Mouse (Mus musculus) heart, embryonic 10.5 days (tissue): ENCODE measurements around the gene Ptpn1. TPM values are rescaled to one million over a fixed set of nuclear protein-coding genes. Genes with fewer than 3 reads are reported as not detected.

ENCODE experiments used
- DNase-seq: peaks from one replicate; pipeline ENCODE4 v3.0.0-alpha.2; 2017; ENCODE audit warnings: low spot score
- H3K27ac ChIP-seq: fragments of 300-500 bp; sonication (generic); 2 replicates; pipeline ENCODE4 v1.5.1; 2016; ENCODE audit warnings: mild to moderate bottlenecking
- H3K27me3 ChIP-seq: fragments of 300-500 bp; sonication (generic); 2 replicates; pipeline ENCODE4 v1.6.1; 2016; ENCODE audit warnings: mild to moderate bottlenecking; ENCODE audit not compliant: poor library complexity, insufficient read depth, severe bottlenecking
- H3K36me3 ChIP-seq: fragments of 300-500 bp; sonication (generic); 2 replicates; pipeline ENCODE4 v1.6.1; 2016; ENCODE audit warnings: mild to moderate bottlenecking, moderate library complexity
- H3K4me1 ChIP-seq: fragments of 300-500 bp; sonication (generic); 2 replicates; pipeline ENCODE4 v1.6.1; 2016; ENCODE audit warnings: mild to moderate bottlenecking
- H3K4me3 ChIP-seq: fragments of 300-500 bp; sonication (generic); 2 replicates; pipeline ENCODE4 v1.5.1; 2016; ENCODE audit warnings: mild to moderate bottlenecking, moderate library complexity
- H3K9me3 ChIP-seq: fragments of 300-500 bp; sonication (generic); 2 replicates; pipeline ENCODE4 v1.6.1; 2016; ENCODE audit warnings: mild to moderate bottlenecking, moderate library complexity
- WGBS: fragments of 180-500 bp; shearing (Covaris S2); methylation state at CpG from one replicate; pipeline ENCODE4 v1.1.7; 2016; 5-methylcytosine and 5-hydroxymethylcytosine counted together
- polyA plus RNA-seq: library from polyadenylated mRNA; unstranded; fragments of >200 nt; fragmentation: Nextera tagmentation; extraction: Ambion mirVana; gene quantifications from 2 replicates; pipeline ENCODE4 v1.2.1, GENCODE M21; 2016

The Ptpn1 gene
- polyA plus RNA-seq, 1 experiment from 2014 or later: 58.3 TPM

DNA sequence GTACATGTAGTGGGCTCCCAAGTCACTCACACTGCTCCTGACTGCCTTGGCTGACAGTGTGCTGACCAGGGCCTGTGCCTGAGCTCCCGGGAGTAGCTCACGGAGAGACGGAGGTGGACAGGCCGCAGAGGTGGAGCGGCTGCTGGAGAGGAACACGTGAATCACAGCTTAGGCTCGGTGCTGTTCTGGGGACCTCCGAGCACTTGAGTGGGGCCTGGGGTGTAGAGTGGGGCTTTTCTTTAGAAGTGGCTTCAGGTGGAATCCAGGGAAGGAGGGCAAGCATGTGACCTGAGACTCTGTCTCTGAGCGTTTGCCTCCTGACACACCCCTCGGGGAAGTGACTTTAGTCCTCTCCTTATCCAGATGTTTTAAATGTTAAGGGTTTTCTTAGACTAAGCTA lies 22.0 kb downstream of the Ptpn1 start:
- Histone ChIP-seq H3K27ac (no peak overlapping the region), H3K4me3 (no peak overlapping the region), H3K9me3 (no peaks in the 10 kb centered on the region), H3K27me3 (no peaks in the 10 kb centered on the region), H3K4me1 (peaks cover 58% of the 10 kb centered on the region), H3K36me3 (0 out of 2 replicates have a peak, but pooled peaks cover 3% of the 10 kb centered on the region)
- DNase-seq: no peak
- 82% methylated on average over 10 of the region's 10 CpGs for WGBS

DNA sequence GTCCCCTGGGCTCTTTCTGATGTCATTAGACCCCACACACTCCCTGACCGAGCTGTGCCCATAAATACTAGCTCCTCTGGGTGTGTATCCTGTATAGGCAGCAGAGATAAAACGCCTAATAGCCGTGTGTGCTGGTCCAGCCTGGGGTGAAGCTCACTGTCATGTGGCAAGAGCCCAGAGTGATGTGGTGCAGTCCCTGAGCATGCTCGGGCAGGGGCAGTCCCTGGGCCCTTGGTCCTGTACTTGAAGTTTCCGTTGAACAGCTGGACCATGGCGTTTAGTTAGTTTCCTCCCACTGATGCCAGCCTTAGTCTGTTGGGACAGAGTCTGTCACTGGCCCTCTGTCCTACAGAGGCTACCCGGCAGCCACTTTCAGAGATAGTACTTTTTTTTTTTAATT lies 23.1 kb downstream of the Ptpn1 start:
- 0 out of 2 replicates have a peak, but pooled peaks cover 3% of the 10 kb centered on the region for H3K36me3 ChIP-seq
- H3K4me3 ChIP-seq: no peak overlapping the region
- no peaks in the 10 kb centered on the region for H3K27me3 ChIP-seq
- no peak for DNase-seq
- WGBS: 73% methylated on average over 7 of the region's 7 CpGs
- H3K4me1 ChIP-seq: peaks cover 58% of the 10 kb centered on the region
- no peak overlapping the region for H3K27ac ChIP-seq
- H3K9me3 ChIP-seq: no peaks in the 10 kb centered on the region

DNA sequence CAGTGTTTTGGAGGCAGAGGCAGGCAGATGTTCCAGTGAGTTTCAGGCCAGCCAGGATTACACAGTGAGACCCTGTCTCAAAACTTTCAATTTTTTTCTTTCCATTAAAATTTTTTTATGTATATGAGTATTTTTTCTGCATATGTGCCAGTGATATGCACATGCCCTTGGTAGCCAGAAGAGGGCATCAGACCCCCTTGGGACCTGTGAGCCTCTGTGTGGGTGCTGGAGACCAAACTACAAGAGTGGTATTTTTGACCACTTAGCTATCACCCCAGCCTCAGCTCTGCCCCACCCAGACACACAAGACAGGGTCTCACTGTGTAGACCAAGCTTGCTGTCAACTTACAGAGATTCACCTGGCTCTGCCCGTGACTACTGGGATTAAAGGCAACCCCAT lies 25.7 kb downstream of the Ptpn1 start:
- no peak overlapping the region for H3K4me3 ChIP-seq
- H3K27ac ChIP-seq: no peak overlapping the region
- H3K4me1 ChIP-seq: peaks cover 63% of the 10 kb centered on the region
- WGBS: 89% methylated on average over 1 of the region's 1 CpGs
- DNase-seq: no peak
- H3K9me3 ChIP-seq: no peaks in the 10 kb centered on the region
- no peaks in the 10 kb centered on the region for H3K36me3 ChIP-seq
- H3K27me3 ChIP-seq: no peaks in the 10 kb centered on the region

DNA sequence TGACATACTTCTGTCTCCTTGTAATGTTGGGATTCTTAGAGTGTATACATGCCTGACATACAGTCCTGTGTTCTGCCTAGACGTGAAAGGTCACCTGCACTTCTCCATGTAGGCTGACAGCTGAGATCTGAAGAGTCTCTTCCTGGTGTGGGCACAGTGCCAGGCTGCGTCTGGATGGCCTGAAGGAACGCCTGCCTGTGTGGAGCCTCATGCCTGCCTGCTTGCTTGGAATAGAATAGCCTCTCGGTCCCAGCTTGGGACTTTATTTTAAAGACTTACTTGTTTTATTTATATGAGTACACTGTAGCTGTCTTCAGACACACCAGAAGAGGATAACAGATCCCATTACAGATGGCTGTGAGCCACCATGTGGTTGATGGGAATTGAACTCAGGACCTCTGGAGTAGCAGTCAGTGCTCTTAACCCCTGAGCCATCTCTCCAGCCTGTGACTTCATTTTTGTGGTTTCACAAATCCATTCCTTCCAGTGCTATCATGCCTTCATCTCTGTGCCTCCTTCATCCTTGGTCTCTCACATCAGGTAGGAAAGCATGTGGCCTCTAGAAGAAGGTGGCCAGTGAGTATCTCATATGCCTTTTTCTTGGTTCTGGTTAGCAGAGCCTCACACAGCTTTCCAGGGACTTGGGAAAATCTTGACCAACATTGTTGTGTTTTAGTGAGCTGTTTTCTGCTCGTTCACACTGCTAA lies 26.4 kb downstream of the Ptpn1 start:
- Histone ChIP-seq H3K27me3 (no peaks in the 10 kb centered on the region), H3K4me3 (no peak overlapping the region), H3K9me3 (no peaks in the 10 kb centered on the region), H3K27ac (peak overlapping the region; percentile 56; the same call in 1 of the 2 replicates), H3K36me3 (no peaks in the 10 kb centered on the region), H3K4me1 (peaks cover 70% of the 10 kb centered on the region)
- WGBS: 58% methylated on average over 5 of the region's 5 CpGs
- no peak for DNase-seq

DNA sequence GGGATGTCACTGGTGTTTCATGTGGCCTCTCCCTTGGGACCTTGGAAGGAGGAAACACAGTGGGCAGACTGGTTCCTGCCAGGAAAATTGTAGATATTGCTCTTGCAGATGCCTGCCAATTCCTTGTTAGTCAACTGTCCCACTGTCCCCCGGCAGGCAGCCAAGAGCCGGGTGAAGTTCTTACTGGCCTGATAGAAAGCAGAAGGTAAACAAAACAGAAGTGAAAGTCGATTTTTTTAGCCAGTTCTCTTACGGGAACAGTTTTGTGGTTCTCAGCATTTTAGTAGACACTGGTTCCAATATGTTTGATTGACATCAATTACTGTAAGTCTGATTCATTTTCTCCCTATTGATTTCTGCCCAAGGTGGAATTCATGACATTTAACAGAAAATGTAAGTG lies 27.0 kb downstream of the Ptpn1 start:
- WGBS: 43% methylated on average over 4 of the region's 4 CpGs
- DNase-seq: no peak
- no peaks in the 10 kb centered on the region for H3K27me3 ChIP-seq
- no peaks in the 10 kb centered on the region for H3K9me3 ChIP-seq
- H3K4me3 ChIP-seq: no peak overlapping the region
- H3K36me3 ChIP-seq: peaks cover 1% of the 10 kb centered on the region; the same call in 1 of the 2 replicates
- H3K27ac ChIP-seq: peak overlapping the region; percentile 56; the same call in 1 of the 2 replicates
- peaks cover 73% of the 10 kb centered on the region for H3K4me1 ChIP-seq

DNA sequence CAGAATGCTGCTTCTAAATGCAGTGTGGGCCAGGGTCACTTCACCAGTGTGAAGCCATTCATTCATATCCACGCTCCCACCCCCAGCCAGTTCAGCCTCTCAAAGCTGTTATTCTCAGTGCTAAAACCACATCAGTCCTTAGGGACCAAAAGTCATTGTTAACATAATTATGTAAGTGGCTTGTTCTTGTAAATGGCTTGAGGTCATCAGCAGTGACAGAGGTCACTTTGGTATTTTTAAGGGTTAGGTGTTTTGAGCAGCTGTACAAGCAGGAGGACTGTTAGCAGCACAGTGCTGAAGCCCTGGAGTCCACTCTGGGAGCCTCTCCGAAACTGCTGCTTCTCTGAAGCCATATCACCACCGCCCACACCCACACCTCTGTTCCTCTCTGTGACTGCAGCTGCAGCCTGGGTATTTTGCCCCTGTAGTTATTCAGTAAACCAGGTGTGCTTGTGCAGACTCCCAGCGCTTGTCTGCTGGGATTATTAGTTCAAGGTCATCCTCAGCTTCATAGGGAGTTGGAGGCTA lies 27.6 kb downstream of the Ptpn1 start:
- Histone ChIP-seq H3K9me3 (no peaks in the 10 kb centered on the region), H3K4me1 (peaks cover 78% of the 10 kb centered on the region), H3K27ac (peak overlapping the region; percentile 59; the same call in 1 of the 2 replicates), H3K36me3 (peaks cover 6% of the 10 kb centered on the region; the same call in 1 of the 2 replicates), H3K27me3 (no peaks in the 10 kb centered on the region), H3K4me3 (no peak overlapping the region)
- 50% methylated on average over 4 of the region's 4 CpGs for WGBS
- no peak for DNase-seq

DNA sequence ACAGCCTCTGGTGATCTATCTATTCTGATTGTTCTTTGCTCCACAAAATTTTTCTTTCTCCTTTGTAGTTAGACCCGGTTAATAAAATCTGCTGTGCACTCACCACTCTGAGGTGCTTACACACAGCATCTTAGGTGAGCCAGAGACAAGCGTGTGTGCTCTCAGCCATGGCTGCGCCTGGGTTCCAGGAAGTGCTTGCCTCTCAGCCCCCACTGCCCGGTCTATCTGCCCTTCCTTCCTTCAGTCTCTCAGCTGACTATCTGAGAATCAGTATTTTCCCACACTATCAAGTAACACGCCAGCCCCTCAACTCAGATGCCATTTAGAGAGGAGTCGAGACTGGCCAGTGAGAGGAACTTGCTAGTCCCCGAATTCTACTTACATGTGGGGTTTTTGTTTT lies 28.1 kb downstream of the Ptpn1 start:
- Histone ChIP-seq H3K27me3 (no peaks in the 10 kb centered on the region), H3K27ac (peak overlapping the region; percentile 6; the same call in 1 of the 2 replicates), H3K4me3 (no peak overlapping the region), H3K36me3 (peaks cover 11% of the 10 kb centered on the region), H3K9me3 (no peaks in the 10 kb centered on the region), H3K4me1 (peaks cover 75% of the 10 kb centered on the region)
- DNase-seq: no peak
- 46% methylated on average over 7 of the region's 7 CpGs for WGBS

DNA sequence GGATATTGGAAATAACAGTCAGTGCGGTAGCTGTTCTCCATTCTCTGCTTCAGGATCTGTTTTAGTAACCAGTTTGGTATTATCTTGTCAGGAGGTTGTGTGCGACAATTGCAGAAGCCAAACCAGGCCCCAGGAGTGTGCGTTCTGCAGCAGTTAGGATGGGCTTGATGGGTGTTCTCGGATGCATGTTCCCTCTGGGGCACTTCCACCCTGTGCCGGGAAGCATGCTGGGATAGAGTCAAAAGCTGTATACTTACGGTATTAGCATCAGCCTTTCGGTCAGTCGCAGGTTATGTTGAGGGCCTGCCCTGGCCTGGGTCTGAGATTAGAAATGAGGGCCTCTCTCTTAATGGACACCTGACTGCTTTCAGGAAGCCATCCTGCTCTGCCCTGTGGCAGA lies 28.7 kb downstream of the Ptpn1 start:
- Histone ChIP-seq H3K36me3 (peaks cover 17% of the 10 kb centered on the region), H3K9me3 (no peaks in the 10 kb centered on the region), H3K27me3 (no peaks in the 10 kb centered on the region), H3K27ac (peak overlapping the region; percentile 6; the same call in 1 of the 2 replicates), H3K4me1 (peaks cover 73% of the 10 kb centered on the region), H3K4me3 (no peak overlapping the region)
- DNase-seq: no peak
- WGBS: 76% methylated on average over 8 of the region's 8 CpGs

DNA sequence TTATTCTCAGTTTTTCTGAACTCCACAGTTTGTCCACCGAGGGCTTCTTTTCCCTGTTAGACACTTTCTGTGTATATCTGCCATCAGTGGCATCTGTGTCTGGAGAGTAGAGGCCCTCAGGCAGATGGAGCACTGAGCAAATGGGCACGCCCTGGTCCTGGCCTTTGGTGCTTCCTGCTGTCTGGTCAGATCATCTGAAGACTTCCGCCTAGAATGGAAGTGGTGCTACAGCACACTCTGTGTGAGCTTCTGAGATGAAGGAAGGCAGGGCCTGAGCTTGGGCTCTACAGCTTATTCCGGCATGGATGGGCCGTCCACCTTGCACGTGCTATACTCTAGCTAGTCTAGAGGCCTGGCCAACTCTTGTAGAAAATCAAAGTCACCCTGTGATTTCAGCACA lies 30.5 kb downstream of the Ptpn1 start:
- peaks cover 62% of the 10 kb centered on the region for H3K4me1 ChIP-seq
- H3K27ac ChIP-seq: peak overlapping the region; percentile 56
- H3K36me3 ChIP-seq: peaks cover 34% of the 10 kb centered on the region
- WGBS: 77% methylated on average over 6 of the region's 6 CpGs
- no peak overlapping the region for H3K4me3 ChIP-seq
- H3K9me3 ChIP-seq: no peaks in the 10 kb centered on the region
- H3K27me3 ChIP-seq: no peaks in the 10 kb centered on the region
- no peak for DNase-seq

DNA sequence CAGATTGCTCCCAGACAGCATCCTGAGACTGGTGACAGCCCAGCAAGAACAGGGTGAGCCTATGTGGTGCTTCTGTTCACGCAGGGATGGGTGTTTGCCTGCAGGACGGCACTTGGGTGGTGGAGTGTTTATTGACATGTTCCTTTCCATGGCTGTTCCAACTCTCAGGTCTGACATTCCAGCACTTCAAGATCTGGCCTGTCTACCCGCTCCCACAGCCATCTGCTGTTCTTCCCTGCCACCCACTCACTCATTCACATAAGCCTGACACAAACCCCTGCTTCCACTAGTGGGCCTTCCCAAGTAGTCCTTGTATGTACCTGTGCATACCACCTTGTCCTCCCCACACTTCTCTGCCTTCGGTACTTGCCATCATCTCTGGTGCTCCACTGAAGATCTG lies 31.3 kb downstream of the Ptpn1 start:
- H3K4me3 ChIP-seq: no peak overlapping the region
- H3K4me1 ChIP-seq: peaks cover 58% of the 10 kb centered on the region
- H3K9me3 ChIP-seq: no peaks in the 10 kb centered on the region
- H3K27ac ChIP-seq: peak overlapping the region; percentile 56; the same call in 1 of the 2 replicates
- H3K36me3 ChIP-seq: peaks cover 43% of the 10 kb centered on the region
- no peak for DNase-seq
- no peaks in the 10 kb centered on the region for H3K27me3 ChIP-seq
- 58% methylated on average over 4 of the region's 4 CpGs for WGBS

DNA sequence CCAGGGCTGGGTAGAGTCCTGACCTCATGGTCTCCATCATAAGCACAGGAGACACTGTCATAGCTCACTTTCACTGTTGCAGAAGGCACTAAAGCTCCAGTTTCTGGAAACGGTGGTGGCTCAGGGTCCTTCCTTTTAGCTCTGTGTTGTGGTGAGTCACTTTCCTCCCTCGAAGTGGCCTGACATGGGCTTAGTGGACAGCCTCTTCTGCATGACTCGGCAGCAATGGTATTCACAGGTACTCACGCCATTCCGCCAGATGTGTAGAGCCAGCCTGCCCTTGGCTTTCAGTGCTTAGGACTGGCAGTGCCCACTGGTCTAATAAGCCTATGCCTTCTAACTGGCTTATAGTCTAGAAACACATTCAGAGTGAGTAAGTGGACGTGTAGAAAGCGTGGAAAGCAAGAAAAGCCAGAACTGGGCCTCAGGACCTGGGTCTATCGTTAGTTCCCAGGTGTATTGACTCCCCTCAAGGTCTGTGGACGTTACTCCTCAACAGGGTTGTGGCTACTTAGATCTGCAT lies 32.0 kb downstream of the Ptpn1 start:
- H3K36me3 ChIP-seq: peaks cover 49% of the 10 kb centered on the region
- peaks cover 52% of the 10 kb centered on the region for H3K4me1 ChIP-seq
- H3K4me3 ChIP-seq: no peak overlapping the region
- no peaks in the 10 kb centered on the region for H3K9me3 ChIP-seq
- 85% methylated on average over 9 of the region's 9 CpGs for WGBS
- H3K27me3 ChIP-seq: no peaks in the 10 kb centered on the region
- peak overlapping the region; percentile 43 for H3K27ac ChIP-seq
- no peak for DNase-seq

DNA sequence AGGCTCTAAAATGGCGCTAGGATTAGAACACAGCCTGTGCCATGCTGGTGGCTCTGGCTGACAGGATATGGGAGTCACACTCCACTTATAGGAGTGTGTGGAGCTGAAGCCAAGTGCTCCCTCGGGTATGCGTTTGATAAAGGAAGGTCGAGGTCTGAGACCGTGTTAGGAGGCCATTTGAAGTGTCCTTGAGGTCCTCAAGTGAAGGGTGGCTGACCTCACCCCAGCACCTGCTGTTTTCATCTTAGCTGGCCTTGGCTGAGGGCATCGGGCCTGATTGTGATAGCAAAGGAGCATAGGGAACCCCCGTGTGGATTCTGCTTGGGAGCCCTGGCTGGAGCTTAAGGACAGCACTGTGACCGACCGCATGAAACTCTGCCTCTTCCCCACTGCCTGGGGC lies 32.5 kb downstream of the Ptpn1 start:
- Histone ChIP-seq H3K36me3 (peaks cover 54% of the 10 kb centered on the region), H3K9me3 (no peaks in the 10 kb centered on the region), H3K4me3 (no peak overlapping the region), H3K27me3 (no peaks in the 10 kb centered on the region), H3K27ac (peak overlapping the region; percentile 43), H3K4me1 (peaks cover 47% of the 10 kb centered on the region)
- 76% methylated on average over 9 of the region's 9 CpGs for WGBS
- DNase-seq: no peak

DNA sequence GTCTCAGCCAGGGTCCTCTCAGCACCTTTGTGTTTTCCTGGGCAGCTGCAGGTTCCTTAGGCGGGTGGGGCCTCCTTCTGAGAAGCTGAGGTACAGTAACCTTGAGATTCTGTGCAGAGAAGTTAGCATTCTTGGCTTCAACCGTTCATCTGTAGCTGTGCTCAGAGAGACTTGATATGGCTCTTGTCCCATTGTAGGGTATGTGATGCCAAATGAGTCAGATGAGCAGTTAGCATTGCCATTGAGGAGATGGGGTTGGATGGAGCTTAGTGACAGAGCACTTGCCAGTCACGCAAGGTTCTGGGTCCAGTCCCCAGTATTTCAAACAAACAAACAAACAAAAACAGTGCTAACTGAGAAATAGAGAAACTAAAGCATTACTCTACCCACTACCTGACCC lies 34.1 kb downstream of the Ptpn1 start:
- no peak overlapping the region for H3K4me3 ChIP-seq
- no peak overlapping the region for H3K27ac ChIP-seq
- WGBS: 86% methylated on average over 3 of the region's 3 CpGs
- peaks cover 31% of the 10 kb centered on the region for H3K4me1 ChIP-seq
- DNase-seq: no peak
- no peaks in the 10 kb centered on the region for H3K9me3 ChIP-seq
- H3K36me3 ChIP-seq: peaks cover 69% of the 10 kb centered on the region
- H3K27me3 ChIP-seq: no peaks in the 10 kb centered on the region
